Mouse (Mus musculus): ENCODE data around the gene Cyb5r4. TPM values are rescaled to one million over a fixed set of nuclear protein-coding genes. Genes with fewer than 3 reads are reported as not detected.
"Not testable (repeated sequence)": the region's sequence is repeated elsewhere in the genome, so short reads cannot be mapped to it uniquely, and the experiment has no call there.

The Cyb5r4 gene
- polyA plus RNA-seq, 1 experiment, result 10.8 TPM

DNA sequence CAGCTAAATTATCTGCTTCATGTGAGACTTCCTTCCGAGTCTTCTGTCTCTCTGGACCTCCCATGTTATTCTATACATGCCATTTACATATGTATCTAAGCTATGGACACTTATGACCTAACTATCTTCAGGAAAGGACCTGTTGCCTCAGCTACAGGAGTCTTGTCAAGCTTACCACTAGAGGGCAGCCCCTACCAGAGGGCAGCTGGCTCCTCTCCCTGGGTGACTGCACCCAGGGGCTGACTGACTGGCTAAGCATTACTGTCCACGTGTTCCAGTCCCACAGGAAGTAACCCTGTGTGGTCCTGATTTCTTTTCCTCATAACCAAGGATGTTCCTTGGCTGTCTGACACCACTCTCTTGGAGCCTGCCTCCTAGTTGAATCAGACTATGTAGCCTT lies 76.2 kb downstream of the Cyb5r4 start:
- no peaks in the 10 kb centered on the region for H3K27me3 ChIP-seq (ENCODE audit: control insufficient read depth, insufficient read depth, insufficient read length)
- H3K79me2 ChIP-seq (ENCODE audit: control insufficient read depth, insufficient read depth), result no peaks in the 10 kb centered on the region
- TF ChIP-seq USF1 (IDR thresholded peaks at IDR 0.05; ENCODE audit: low read depth) (no peak), MYOG (IDR thresholded peaks at IDR 0.05; ENCODE audit: control insufficient read depth, extremely low read depth, insufficient read length) (no peak), CTCF (IDR thresholded peaks at IDR 0.05; ENCODE audit: control insufficient read depth, insufficient read depth, insufficient read length) (peak; percentile 32), FOSL1 (IDR thresholded peaks at IDR 0.05; ENCODE audit: insufficient read depth, low read length, poor library complexity, severe bottlenecking) (no peak)

DNA sequence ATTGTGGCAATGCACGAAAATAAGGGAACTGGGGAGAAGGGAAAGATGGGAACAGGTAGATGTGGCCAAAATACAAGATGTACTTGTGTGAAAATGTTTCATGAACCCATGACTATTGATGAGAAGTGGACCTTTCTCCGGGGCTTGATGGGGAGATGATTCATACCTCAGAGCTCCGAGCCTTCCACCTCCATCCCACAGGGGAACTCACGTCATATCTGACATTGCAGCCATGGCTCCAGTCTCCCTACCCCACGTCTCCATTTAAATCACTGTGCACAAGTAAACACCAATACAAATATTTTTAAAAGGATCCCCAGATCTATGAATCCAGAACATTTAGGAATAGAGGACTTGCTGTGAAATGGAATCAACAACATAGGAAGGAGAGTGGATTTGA lies 93.2 kb downstream of the Cyb5r4 start:
- no peaks in the 10 kb centered on the region for H3K36me3 ChIP-seq (ENCODE audit: control insufficient read depth, insufficient read depth)
- H3K4me3 ChIP-seq (ENCODE audit: insufficient read depth, poor library complexity, severe bottlenecking), result no peak overlapping the region
- H3K27me3 ChIP-seq (ENCODE audit: control insufficient read depth, insufficient read depth, insufficient read length), result no peaks in the 10 kb centered on the region
- no peak overlapping the region for H3ac ChIP-seq (ENCODE audit: control insufficient read depth, insufficient read length, low read depth)
- H3K79me2 ChIP-seq (ENCODE audit: control insufficient read depth, insufficient read depth), result no peaks in the 10 kb centered on the region
- H3K79me3 ChIP-seq (ENCODE audit: low read depth), result no peaks in the 10 kb centered on the region
- no peak for TF ChIP-seq USF1 (IDR thresholded peaks at IDR 0.05; ENCODE audit: low read depth)
- no peak for TF ChIP-seq MAX (IDR thresholded peaks at IDR 0.05)
- TF ChIP-seq CTCF (IDR thresholded peaks at IDR 0.05; ENCODE audit: control insufficient read depth, insufficient read depth, insufficient read length), result no peak
- no peak for TF ChIP-seq CEBPB (IDR thresholded peaks at IDR 0.05; ENCODE audit: low read depth)
- no peak for TF ChIP-seq MYOD1 (IDR thresholded peaks at IDR 0.05; ENCODE audit: control insufficient read depth, insufficient read length, low read depth)
- TF ChIP-seq MYOG (IDR thresholded peaks at IDR 0.05; ENCODE audit: control insufficient read depth, extremely low read depth, insufficient read length), result no peak
- no peak for TF ChIP-seq FOSL1 (IDR thresholded peaks at IDR 0.05; ENCODE audit: insufficient read depth, low read length, poor library complexity, severe bottlenecking)

More for the DNA sequence above, 76.2 kb downstream of the Cyb5r4 start:
- Histone ChIP-seq H3K4me3 (ENCODE audit: insufficient read depth, poor library complexity, severe bottlenecking) (no peak overlapping the region), H3K36me3 (ENCODE audit: control insufficient read depth, insufficient read depth) (no peaks in the 10 kb centered on the region), H3ac (ENCODE audit: control insufficient read depth, insufficient read length, low read depth) (no peak overlapping the region), H3K79me3 (ENCODE audit: low read depth) (no peaks in the 10 kb centered on the region)

DNA sequence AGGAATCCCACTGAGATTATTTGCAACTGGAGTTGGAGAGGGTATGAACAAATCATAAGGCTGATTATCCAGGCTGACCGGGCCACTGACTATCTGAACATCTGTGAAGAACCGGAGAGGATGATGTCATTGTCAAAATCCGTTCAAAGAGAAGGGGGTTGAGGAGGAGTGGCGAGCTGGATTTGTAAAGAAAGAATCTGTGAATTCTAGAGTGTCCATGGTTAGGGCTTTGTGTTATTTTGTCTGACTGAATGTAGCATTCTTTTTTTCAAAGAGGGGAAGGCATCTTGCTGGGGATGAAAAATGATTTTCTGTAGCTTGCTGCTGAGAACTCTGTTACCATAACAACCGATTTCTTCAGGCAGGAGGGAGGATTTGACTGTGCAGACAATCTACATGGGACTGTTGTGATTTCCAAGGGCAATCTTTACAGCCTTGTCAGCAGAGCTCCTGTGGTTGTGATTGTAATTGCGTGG lies 93.7 kb downstream of the Cyb5r4 start:
- TF ChIP-seq MAX (IDR thresholded peaks at IDR 0.05), result no peak
- TF ChIP-seq FOSL1 (IDR thresholded peaks at IDR 0.05; ENCODE audit: insufficient read depth, low read length, poor library complexity, severe bottlenecking), result no peak
- no peak for TF ChIP-seq CEBPB (IDR thresholded peaks at IDR 0.05; ENCODE audit: low read depth)
- no peak for TF ChIP-seq USF1 (IDR thresholded peaks at IDR 0.05; ENCODE audit: low read depth)
- no peak for TF ChIP-seq CTCF (IDR thresholded peaks at IDR 0.05; ENCODE audit: control insufficient read depth, insufficient read depth, insufficient read length)
- no peak for TF ChIP-seq MYOG (IDR thresholded peaks at IDR 0.05; ENCODE audit: control insufficient read depth, extremely low read depth, insufficient read length)
- TF ChIP-seq MYOD1 (IDR thresholded peaks at IDR 0.05; ENCODE audit: control insufficient read depth, insufficient read length, low read depth), result no peak
- H3K79me3 ChIP-seq (ENCODE audit: low read depth), result no peaks in the 10 kb centered on the region
- H3K36me3 ChIP-seq (ENCODE audit: control insufficient read depth, insufficient read depth), result no peaks in the 10 kb centered on the region
- H3K79me2 ChIP-seq (ENCODE audit: control insufficient read depth, insufficient read depth), result no peaks in the 10 kb centered on the region
- no peak overlapping the region for H3ac ChIP-seq (ENCODE audit: control insufficient read depth, insufficient read length, low read depth)
- H3K27me3 ChIP-seq (ENCODE audit: control insufficient read depth, insufficient read depth, insufficient read length), result no peaks in the 10 kb centered on the region
- no peak overlapping the region for H3K4me3 ChIP-seq (ENCODE audit: insufficient read depth, poor library complexity, severe bottlenecking)

DNA sequence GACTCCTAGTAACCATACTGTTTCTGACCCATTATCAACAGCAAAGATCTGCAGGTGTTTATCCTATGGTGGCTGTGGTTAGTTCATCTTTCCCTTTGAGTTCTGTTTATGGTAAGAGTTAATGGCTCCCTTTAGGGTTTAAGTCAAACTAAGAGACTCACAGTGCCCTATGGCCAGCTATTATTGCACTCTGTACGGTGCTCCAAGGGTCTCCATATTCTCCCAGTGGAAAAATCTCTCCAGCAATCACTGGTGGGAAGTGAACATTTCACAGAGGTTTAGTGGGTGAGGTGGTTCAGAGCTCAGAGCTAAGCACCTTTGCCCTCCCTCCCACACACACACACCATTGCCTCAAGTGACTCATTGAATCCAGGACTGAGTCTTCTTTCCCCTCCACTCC lies 94.2 kb downstream of the Cyb5r4 start:
- H3ac ChIP-seq (ENCODE audit: control insufficient read depth, insufficient read length, low read depth), result no peak overlapping the region
- H3K36me3 ChIP-seq (ENCODE audit: control insufficient read depth, insufficient read depth), result no peaks in the 10 kb centered on the region
- TF ChIP-seq FOSL1 (IDR thresholded peaks at IDR 0.05; ENCODE audit: insufficient read depth, low read length, poor library complexity, severe bottlenecking) (no peak), MAX (IDR thresholded peaks at IDR 0.05) (no peak), MYOG (IDR thresholded peaks at IDR 0.05; ENCODE audit: control insufficient read depth, extremely low read depth, insufficient read length) (no peak), MYOD1 (IDR thresholded peaks at IDR 0.05; ENCODE audit: control insufficient read depth, insufficient read length, low read depth) (no peak), CTCF (IDR thresholded peaks at IDR 0.05; ENCODE audit: control insufficient read depth, insufficient read depth, insufficient read length) (no peak), USF1 (IDR thresholded peaks at IDR 0.05; ENCODE audit: low read depth) (no peak), CEBPB (IDR thresholded peaks at IDR 0.05; ENCODE audit: low read depth) (no peak)
- no peaks in the 10 kb centered on the region for H3K27me3 ChIP-seq (ENCODE audit: control insufficient read depth, insufficient read depth, insufficient read length)
- no peaks in the 10 kb centered on the region for H3K79me2 ChIP-seq (ENCODE audit: control insufficient read depth, insufficient read depth)
- no peak overlapping the region for H3K4me3 ChIP-seq (ENCODE audit: insufficient read depth, poor library complexity, severe bottlenecking)
- no peaks in the 10 kb centered on the region for H3K79me3 ChIP-seq (ENCODE audit: low read depth)

DNA sequence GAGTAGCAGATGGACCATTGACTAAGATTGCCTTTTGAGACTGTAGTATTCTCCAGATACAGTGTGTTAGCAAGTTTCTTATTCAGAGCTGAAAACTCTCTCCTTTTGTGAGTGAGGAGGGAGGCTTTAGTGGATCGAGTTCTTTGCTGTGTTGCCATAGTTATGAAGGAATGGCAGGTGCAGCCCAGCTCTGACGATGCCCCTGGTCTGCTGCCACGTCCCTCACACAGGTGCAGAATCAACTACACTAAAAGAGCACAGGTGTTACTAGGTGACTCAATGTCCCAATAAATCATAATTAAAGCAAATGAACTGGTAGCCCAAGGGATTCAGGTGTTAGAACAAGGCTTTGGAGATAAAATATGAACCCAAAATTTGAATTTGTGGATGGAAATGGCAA lies 97.2 kb downstream of the Cyb5r4 start:
- no peak for TF ChIP-seq MAX (IDR thresholded peaks at IDR 0.05)
- no peak for TF ChIP-seq MYOD1 (IDR thresholded peaks at IDR 0.05; ENCODE audit: control insufficient read depth, insufficient read length, low read depth)
- no peak for TF ChIP-seq FOSL1 (IDR thresholded peaks at IDR 0.05; ENCODE audit: insufficient read depth, low read length, poor library complexity, severe bottlenecking)
- no peak for TF ChIP-seq USF1 (IDR thresholded peaks at IDR 0.05; ENCODE audit: low read depth)
- TF ChIP-seq MYOG (IDR thresholded peaks at IDR 0.05; ENCODE audit: control insufficient read depth, extremely low read depth, insufficient read length), result no peak
- no peak for TF ChIP-seq CTCF (IDR thresholded peaks at IDR 0.05; ENCODE audit: control insufficient read depth, insufficient read depth, insufficient read length)
- TF ChIP-seq CEBPB (IDR thresholded peaks at IDR 0.05; ENCODE audit: low read depth), result no peak
- no peaks in the 10 kb centered on the region for H3K79me3 ChIP-seq (ENCODE audit: low read depth)
- H3K27me3 ChIP-seq (ENCODE audit: control insufficient read depth, insufficient read depth, insufficient read length), result peaks cover 3% of the 10 kb centered on the region

DNA sequence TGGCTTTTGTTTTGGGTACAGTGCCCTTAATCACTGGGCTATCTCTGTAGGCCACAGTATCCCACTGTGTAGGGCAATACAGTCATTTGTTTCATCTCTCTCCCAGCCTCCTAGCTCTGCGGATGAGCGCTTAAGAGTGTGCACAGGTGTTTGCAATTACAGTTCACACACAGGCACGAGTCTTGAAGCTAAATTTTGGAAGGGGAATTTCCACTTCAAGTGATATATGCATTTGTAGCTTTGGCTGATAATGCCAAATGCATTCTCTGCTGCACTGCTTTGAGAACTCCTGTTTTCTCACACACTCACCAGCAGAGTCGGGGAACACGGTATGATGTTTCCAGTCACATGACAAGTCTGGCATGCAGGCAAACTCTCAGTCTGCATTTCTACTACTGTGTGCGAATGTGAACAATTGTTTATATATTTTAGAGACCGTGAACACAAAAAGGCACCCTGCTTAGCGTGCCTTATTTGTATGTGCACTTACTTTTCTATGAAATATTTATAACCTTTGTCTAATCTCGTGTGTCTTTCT lies 100.2 kb downstream of the Cyb5r4 start:
- TF ChIP-seq MAX (IDR thresholded peaks at IDR 0.05) (no peak), MYOD1 (IDR thresholded peaks at IDR 0.05; ENCODE audit: control insufficient read depth, insufficient read length, low read depth) (no peak), FOSL1 (IDR thresholded peaks at IDR 0.05; ENCODE audit: insufficient read depth, low read length, poor library complexity, severe bottlenecking) (no peak), CEBPB (IDR thresholded peaks at IDR 0.05; ENCODE audit: low read depth) (no peak), USF1 (IDR thresholded peaks at IDR 0.05; ENCODE audit: low read depth) (no peak), MYOG (IDR thresholded peaks at IDR 0.05; ENCODE audit: control insufficient read depth, extremely low read depth, insufficient read length) (no peak), CTCF (IDR thresholded peaks at IDR 0.05; ENCODE audit: control insufficient read depth, insufficient read depth, insufficient read length) (no peak)
- no peaks in the 10 kb centered on the region for H3K79me3 ChIP-seq (ENCODE audit: low read depth)
- H3K79me2 ChIP-seq (ENCODE audit: control insufficient read depth, insufficient read depth), result no peaks in the 10 kb centered on the region
- peaks cover 8% of the 10 kb centered on the region for H3K27me3 ChIP-seq (ENCODE audit: control insufficient read depth, insufficient read depth, insufficient read length)
- no peaks in the 10 kb centered on the region for H3K36me3 ChIP-seq (ENCODE audit: control insufficient read depth, insufficient read depth)
- no peak overlapping the region for H3K4me3 ChIP-seq (ENCODE audit: insufficient read depth, poor library complexity, severe bottlenecking)
- H3ac ChIP-seq (ENCODE audit: control insufficient read depth, insufficient read length, low read depth), result no peak overlapping the region

More for the DNA sequence above, 97.2 kb downstream of the Cyb5r4 start:
- Histone ChIP-seq H3ac (ENCODE audit: control insufficient read depth, insufficient read length, low read depth) (no peak overlapping the region), H3K4me3 (ENCODE audit: insufficient read depth, poor library complexity, severe bottlenecking) (no peak overlapping the region), H3K79me2 (ENCODE audit: control insufficient read depth, insufficient read depth) (no peaks in the 10 kb centered on the region), H3K36me3 (ENCODE audit: control insufficient read depth, insufficient read depth) (no peaks in the 10 kb centered on the region)

DNA sequence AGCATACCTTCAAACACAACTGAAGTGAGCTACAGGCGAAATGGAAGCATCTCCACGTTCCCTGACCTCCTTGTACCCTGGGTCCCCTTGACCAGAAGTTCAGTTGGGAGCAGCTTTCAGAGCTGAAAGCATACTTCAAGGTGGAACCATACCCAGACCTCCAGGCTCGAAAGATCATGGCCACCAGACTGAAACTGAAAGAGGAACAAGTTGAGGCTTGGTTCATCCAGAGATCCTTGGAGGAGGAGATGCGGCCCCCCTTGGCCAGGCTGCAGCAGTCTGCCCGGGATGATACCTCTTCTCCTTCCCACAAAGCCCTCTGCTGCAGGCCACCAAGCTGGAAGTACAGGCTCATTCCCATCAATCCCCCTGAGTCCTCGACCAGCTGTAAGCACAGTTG lies 105.2 kb downstream of the Cyb5r4 start:
- not testable (repeated sequence) for H3K27me3 ChIP-seq (ENCODE audit: control insufficient read depth, insufficient read depth, insufficient read length); H3ac ChIP-seq (ENCODE audit: control insufficient read depth, insufficient read length, low read depth); H3K79me2 ChIP-seq (ENCODE audit: control insufficient read depth, insufficient read depth); H3K36me3 ChIP-seq (ENCODE audit: control insufficient read depth, insufficient read depth); H3K79me3 ChIP-seq (ENCODE audit: low read depth); H3K4me3 ChIP-seq (ENCODE audit: insufficient read depth, poor library complexity, severe bottlenecking)
